Comparison of ENCODE assay signal across 12 mouse cellular contexts in genomic region chr1:117248342-117248741, GRCm38 (mm10).
"Had no signal": no experiment of that assay in that cellular context is flagged by ENCODE, and none has a peak within 500 bp of the region (broad histone marks: within the 10 kb centered on the region; RNA-seq: fewer than 3 reads in every experiment).

No protein-coding gene starts in this region.

- DNase-seq: kidney, adult 18-20 months; kidney, adult 9 months; kidney, postnatal 14 days; kidney, postnatal 4 days; liver, postnatal 0 days; lung, embryonic 14.5 days; right cerebral cortex, postnatal 25 days; thymus, adult 2 months; thymus, postnatal 14 days; thymus, postnatal 4 days had no signal

- ATAC-seq: liver, postnatal 0 days; lung, postnatal 0 days; midbrain, embryonic 15.5 days had no signal
